Mouse (Mus musculus) thymus, adult 18-20 months (tissue): ENCODE results near the gene Bglap2.

Experiments used
- DNase-seq, 2 experiments: peaks; one replicate each; pipeline ENCODE4 v3.0.0; 2022; ENCODE audit warnings: mixed read lengths in 2 of 2

Bglap2 gene

DNA sequence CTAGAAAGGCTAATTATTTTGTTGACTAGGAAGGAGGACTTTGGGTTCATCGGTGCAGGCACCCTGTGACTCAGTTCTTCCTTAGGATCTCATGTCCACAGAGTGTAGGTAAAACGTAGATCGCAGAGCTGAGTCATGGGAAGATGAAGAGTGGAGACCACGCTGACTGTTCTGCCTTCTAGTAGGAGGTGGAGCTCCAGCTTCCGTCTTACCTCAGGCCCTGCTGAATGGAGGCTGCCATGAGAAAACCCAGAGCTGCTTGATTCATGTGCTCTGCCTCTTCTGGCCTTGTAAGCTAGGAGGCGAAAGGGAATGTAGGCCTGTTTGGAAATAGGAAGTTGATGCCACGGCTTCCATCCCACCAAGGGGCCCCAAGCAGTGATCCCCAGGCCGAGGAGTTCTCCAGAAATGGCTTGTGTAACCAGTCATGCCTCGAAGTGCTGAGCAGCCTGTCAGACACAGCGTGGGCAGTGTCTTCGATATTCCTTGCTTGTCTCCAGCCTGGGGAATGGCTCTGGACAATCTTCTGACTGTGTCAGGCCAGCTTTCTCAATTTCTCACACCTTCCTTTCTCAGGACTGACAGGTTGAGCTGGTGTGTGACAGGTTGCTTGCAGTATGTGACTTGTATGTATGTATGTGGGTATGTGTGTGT, 41.0 kb downstream of the Bglap2 start:
- no peak for DNase-seq

DNA sequence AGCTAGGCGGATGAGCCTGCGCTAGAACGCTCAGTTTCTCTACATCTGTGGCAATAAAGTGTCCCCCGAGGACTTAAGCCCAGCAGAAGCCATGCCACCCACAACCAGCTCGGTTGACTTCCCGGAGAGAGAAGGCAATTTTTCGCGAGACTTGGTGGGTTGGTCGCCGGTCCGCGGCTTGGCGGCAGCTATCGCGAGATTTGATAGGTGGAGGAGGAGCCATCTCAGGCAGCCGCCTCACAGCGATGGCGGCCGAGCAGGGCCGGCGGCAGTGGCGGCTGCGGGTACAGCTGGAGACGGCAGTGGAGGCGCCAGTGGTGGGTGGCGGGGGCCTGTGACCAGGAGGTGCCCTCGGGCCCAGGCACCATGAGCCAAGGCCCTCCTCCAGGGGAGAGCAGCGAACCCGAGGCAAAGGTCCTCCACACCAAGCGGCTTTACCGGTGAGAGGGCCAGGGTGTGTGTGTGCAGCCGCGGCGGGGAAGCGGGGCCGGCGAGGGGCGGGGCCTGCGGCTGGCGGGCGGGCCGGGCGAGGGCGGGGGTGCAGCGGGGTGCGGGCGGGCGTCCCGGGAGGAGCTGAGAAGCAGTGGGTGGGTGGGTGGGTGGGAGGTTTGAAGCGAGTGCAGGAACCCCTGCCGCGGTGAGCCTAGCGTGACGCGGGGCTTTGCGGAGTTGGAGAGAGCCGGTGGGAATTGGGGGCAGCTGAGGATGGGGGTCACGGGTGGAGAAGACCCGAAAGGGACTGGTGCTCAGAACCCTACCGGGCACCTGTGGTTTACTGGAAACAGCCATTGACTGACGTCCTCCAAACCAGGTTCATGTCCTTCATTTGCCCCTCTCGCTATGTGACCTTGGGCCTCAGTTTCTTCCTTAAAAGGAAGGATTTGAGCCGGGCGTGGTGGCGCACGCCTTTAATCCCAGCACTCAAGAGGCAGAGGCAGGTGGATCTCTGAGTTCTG, 42.2 kb downstream of the Bglap2 start, which contains the start of the genes Tmem79 and Smg5:
Tmem79 (minus strand) TSS at position 91 of the 956 bp plus-strand sequence.
Smg5 (plus strand) TSS at position 203 of the 956 bp plus-strand sequence.
- DNase-seq = peak; percentile 93 to 94

DNA sequence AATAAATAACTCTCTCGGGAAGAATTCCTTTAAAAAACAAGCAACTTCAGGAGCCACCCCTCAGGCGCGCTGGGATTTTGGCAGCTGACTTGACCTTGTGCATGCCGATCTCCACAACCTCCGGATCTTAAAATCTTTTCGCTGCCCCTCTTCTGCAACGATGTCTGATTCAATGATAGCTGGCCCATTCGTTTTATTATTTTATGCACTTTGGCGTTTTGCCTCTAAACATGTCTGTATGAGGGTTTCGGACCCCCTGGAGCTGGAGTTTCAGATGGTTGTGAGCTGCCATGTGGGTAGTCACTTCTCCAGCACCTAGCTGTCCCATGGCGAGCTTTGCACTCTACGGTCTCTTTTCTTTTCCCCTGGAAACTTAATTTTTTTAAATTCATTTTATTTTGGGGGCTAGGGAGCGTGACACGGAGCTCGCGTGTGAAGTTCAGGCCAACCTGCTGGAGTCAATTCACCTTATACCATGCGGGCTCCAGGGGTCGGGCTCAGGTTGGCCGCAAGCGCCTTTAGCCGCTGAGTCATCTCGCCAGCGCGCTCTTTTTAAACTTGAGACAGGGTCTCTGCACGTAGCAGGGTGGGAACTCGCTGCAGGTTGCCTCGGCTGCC, 43.0 kb downstream of the Bglap2 start:
- no peak for DNase-seq

DNA sequence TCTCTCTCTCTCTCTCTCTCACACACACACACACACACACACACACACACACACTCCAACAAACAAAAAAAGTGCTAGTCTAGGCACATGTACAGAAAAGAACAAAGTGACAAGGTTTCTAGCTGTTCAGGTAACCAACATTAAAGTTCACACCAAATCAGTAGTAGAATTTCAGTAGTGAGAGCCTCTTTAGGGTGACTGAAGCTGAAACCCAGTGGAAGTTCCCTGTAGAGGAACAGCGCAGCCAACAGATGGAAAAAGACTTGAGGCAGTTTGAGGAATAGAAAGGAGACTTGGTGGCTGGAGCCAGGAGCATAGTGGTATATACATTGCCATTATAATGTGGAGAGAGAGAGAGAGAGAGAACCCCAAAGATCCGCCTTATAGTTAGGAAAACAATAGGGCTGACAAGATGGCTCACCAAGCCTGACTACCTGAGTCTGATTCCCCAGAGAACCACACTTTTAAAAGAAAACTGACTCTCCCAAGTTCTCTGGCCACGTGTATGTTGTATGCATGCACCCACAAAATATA, 43.5 kb downstream of the Bglap2 start:
- DNase-seq = no peak

DNA sequence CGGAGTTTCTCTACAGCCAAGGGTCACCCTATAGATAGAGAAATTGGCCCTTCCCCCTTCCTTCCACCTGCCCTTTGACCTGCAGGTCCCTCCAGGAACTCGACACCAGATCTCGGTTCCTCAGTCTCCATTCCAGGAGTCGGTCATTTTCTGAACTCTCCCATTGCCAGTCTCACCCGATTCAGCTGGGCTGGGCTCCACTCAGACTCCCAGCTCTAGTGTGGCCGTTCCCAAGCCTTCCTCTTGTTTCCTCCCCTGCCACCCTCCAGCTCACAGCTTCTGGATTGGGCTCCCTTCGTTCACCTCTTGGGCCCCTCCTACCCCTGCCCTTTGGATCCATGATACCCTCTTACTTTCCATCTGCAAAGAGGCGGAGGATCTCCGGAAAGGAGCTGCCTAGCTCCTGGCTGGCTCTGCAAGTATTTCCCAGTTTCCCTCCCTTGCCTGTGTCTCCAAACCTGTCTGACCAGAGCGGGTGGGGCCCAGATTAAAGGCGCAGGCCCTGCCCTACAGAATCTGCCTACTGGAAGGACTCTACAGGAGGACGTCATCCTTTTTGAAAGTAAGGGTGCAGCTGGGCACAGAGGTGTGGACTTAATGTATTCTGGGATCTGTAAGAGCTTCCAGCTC, 44.4 kb downstream of the Bglap2 start:
- no peak for DNase-seq

DNA sequence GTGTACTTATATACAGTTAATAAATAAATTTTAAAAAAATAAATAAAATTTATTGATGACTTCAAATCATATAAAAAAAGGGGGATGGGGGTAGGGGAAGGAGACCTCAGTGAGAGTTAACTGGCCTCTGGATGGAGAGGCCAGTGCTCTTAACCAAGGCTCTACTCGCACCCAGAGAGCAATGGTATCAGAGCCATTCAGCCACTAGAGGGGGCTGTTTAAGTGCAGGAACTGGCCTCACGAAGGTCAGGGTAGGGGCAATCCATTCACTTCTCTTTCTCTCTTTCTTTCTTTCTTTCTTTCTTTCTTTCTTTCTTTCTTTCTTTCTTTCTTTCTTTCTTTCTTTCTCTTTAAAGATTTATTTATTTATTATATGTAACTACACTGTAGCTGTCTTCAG, 47.2 kb downstream of the Bglap2 start:
- DNase-seq = no peak

DNA sequence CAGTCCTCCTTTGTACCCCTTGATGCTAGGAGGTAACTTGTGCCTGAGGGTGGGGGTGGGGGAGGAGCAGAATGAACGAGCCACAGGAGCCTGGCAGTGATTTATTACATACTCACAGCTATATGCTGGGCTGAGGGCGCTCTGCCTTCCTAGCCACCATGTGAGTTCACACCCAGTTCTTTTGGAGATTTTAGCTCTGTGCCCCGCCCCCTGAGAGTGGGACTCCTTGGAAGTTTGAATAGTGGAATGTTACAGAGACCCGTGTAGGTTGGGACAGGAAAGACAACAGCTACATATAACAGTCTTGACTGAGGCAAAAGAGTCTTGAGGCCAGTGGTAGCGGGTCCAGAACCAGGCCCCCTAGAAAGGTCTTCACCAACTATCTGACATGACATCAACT, 49.5 kb downstream of the Bglap2 start:
- DNase-seq = no peak
